Mouse (Mus musculus) gastrocnemius, postnatal 14 days (tissue): ENCODE results near the gene Tsc2. TPM values are rescaled to one million over a fixed set of nuclear protein-coding genes. Genes with fewer than 3 reads are reported as not detected.
A peak's percentile ranks its signal among the peaks of the same experiment; 100 is the strongest.

Experiments
- DNase-seq: peaks from one replicate; pipeline ENCODE4 v3.0.0; 2021; ENCODE audit warnings: mixed read lengths
- intact Hi-C: fragments of 180-260 bp; cut with DNase I; formaldehyde crosslinking; loops from one replicate; pipeline ENCODE4 v1.15.1; 2025; ENCODE audit warnings: low total_unique reads
- total RNA-seq, 2 experiments: library from RNA; stranded (reverse); gene quantifications; 2 replicates each; pipeline ENCODE4 v1.2.3; 2021

Gene Tsc2
- total RNA-seq, 2 experiments from 2014 or later, result 50.6 to 53.0 TPM

DNA sequence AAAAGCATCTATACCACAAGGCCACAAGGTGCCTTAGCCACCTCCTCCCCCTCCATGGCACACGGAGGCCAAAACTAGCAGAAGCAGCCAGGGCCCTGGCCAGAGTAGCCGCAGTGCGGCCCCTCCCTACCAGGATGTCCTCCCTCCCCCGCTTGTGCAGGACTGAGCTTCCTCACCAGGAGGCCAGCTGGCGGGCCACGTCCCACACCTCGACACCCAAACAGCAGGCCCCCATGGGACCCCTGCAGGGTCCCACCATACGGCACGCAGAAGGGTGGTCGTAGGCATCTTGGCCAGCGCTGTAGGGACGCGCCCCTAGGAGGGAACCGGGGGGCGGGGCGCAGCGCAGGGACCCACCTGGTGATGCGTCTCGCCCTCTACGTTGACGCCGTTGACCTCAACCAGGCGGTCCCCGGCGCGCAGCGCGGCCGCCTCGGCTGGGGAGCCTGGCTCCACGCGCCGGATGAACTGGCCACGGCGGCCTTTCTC, 17.2 kb upstream of the Tsc2 start:
- intact Hi-C loops, result loop anchor here (5.0 kb wide), 1 partner anchor 117 kb away; the partner anchor contains the start of gene Rab26
- no peak for DNase-seq

GRCm38 (mm10) chr17:24648731-24649377, 16.4 kb upstream of the Tsc2 start:
- intact Hi-C loops, result no loop called here

DNA sequence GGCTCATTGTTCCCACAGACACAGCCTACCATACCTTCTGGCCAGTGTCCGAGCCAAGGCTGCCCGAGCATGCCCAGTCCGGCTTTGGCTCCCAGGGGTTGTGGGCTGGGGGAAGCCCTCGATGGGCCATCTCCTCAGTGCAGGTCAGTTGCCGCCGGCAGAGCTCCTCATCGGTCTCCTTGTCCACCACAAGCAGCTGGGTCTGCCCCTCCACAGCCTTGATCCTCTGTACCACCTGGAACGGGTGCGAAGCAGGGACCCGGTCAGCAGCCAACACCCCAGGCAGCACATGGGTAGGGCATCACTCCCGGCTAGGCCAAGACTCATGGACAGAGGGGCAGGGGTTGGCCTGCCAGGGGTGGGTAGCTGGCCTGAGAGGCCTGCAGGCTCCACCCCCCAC, 15.1 kb upstream of the Tsc2 start:
- no peak for DNase-seq
- intact Hi-C loops, result no loop called here

More at GRCm38 (mm10) chr17:24648731-24649377, 16.4 kb upstream of the Tsc2 start:
- no peak for DNase-seq

GRCm38 (mm10) chr17:24646381-24646780, 14.0 kb upstream of the Tsc2 start:
- DNase-seq, result no peak
- intact Hi-C loops, result no loop called here

- DNase-seq, result no peak
- intact Hi-C loops, result no loop called here
These were observed 13.5 kb upstream of the Tsc2 start for GRCm38 (mm10) chr17:24645916-24646315.

GRCm38 (mm10) chr17:24644875-24645721, 12.7 kb upstream of the Tsc2 start:
- intact Hi-C loops, result no loop called here
- peak; percentile 43 for DNase-seq

DNA sequence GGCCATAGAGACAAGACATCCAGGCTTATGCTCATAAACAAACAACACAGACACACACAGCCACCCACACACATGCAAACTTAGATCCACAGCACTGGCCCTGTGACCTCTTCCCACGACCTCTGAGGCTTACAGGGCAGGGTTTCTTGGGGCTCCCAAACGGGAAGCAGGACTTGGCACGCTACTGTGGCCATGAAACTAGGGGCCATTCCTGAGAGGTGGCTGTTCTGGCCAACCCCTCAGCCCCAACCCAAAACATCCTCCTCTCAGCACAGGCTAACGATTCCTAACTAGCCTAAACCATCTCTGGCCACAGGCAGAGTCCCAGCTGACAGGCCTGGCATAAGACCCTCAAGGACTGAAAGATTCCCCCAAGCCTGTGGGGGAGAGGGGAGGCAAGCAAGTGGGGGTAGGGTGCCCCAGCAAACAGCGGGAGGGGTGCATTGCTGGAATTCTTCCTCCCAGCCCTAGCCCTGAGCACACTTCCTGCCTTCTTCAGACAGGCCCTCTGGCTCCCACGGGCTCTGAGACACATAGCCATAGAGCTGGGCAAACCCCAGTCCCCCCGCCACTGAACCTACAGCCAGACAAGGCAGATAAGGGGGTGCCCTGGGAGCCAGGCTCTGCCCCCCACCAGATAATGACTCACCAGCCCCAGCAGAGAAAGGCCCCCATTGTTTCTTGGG, 11.7 kb upstream of the Tsc2 start:
- intact Hi-C loops, result no loop called here
- DNase-seq, result no peak

DNA sequence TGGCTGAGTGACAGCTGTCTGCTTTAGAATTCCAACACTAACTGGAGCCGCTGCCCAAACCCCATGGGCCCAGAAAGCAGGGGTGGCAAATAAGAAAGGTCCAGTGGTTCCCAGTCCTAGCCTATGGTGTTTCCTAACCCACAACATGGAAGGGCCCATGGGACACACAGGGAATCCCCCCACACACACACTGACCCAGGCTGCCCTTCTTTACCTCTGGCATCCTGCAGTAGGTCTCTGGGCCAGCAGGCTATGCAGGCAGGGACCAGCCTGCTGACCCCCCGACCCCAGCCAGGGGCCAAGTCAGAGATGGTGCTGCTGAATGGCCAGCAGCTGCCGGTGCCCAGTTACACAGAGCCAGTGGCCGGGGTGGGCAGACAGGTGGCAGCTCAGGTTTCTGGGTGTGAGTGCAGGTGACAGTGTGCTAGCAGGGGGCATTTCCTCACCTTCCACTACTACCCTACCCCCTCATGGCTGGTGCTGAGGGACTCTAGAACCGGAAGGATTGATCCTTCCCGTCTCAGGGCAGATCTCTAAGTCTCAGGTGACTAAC, 10.4 kb upstream of the Tsc2 start:
- DNase-seq, result no peak
- intact Hi-C loops, result no loop called here

DNA sequence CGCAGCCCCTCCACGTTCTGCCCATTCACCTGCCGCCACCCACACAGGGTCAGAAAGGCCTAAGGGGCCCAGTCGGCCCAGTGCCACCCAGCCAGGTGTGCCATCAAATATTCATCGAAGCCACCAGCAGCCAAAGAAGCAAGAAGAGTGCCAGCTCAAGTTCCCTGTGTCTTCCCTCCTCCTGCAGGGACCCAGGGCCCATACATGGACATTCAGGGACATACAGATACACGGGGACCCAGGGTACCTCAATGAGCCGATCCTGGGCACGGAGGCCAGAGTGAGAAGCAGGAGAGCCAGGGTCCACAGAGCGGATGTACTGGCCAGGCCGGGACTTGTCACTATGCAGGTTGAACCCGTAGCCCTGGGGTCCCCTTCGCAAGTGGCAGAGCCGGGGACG, 9.5 kb upstream of the Tsc2 start:
- DNase-seq, result no peak
- intact Hi-C loops, result no loop called here

DNA sequence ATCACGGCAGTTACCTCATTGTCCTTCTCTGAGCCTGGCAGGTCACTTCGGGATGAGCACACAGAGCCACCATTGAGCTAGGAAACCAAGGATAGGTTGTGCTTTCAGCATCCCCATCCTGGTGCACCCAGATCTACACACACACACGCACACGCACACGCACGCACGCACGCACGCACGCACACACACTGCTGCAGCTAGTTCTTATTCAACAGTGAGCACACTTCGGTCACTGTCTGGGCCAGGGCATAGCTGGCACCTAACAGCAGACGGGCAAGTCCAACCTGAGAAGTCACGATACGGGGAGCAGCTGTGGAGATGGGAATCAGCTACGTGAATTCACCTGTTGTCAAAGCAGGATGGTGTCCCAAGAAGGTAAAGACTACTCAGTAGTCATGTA, 8.2 kb upstream of the Tsc2 start:
- intact Hi-C loops, result no loop called here
- no peak for DNase-seq

DNA sequence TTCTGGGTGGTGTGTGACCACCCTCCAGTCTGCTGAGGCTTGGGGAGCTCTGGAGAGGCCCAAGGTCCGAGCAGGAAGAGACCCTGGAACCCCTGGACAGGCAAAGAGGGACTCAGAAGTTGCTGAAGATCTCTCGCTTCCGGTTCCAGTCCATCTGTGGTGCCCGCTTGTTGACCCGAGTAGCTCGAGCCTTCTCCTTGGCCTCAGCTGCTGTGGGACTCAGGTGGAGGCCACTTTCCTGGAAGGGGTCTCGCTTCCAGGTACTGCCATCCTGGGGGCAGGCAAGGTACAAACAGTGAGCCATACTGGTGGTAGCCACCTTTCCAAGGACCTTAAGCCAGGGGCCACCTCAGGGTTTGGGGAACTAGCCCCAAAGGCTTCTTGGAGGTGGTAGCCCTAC, 7.7 kb upstream of the Tsc2 start:
- intact Hi-C loops, result no loop called here

GRCm38 (mm10) chr17:24639571-24639988, 7.2 kb upstream of the Tsc2 start:
- intact Hi-C loops, result no loop called here
- no peak for DNase-seq

More for the DNA sequence above, 7.7 kb upstream of the Tsc2 start:
- DNase-seq, result no peak

- DNase-seq, result peak; percentile 58
- intact Hi-C loops, result no loop called here
These were observed 6.4 kb upstream of the Tsc2 start for GRCm38 (mm10) chr17:24638840-24639239.

DNA sequence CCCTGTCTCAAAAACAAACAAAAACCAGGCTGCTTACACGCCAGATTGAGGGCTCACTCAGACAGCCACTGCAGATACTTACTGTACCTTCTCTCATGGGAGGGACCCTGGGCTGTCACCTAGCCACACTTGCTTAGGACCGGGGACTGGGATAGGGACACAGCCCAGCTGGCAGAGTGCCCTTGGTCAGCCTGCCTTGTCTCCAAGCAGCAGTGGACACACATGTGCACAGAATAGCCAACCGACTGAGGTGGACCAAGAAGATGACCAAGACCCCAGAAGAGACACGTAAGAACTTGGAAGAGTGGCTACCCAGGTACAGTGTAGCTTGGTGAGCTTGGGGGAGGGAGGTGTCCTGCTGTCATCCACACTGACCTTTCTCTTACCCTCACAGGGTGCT, 5.8 kb upstream of the Tsc2 start:
- DNase-seq, result peak; percentile 38
- intact Hi-C loops, result no loop called here

DNA sequence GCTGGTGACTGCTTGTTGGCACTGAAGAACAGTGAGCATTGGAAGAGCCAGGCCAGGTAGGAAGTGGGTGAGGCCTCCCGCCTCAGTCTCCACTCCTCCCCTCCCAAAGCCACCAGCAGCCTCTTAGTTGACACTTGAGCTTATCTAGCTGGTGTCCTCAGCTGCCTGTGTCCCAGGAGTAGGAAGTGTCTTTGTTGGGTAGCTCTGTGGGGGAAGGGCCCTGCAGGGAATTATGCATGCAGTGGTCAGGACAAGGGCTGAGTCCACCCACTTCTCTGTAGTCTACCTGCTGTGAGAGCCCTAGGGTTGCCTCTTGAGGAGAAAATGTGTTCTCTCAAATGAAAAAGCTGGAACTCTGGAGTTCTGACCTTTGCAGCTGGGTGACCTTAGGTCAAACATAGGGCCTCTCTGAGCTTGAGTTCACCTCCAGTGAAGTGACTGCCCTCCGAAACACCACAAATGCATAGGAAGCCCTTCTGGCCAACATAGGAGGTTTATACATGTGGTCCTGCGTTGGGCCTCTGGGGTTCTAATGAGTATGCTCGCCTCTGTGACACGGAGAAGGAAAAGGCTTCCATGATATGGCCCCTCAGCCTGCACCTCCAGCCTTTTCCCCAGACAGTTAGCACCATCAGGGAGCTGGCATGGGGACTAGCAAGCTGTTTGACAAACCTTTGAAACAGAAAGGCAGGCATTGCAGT, 4.5 kb upstream of the Tsc2 start:
- DNase-seq, result no peak
- intact Hi-C loops, result no loop called here

DNA sequence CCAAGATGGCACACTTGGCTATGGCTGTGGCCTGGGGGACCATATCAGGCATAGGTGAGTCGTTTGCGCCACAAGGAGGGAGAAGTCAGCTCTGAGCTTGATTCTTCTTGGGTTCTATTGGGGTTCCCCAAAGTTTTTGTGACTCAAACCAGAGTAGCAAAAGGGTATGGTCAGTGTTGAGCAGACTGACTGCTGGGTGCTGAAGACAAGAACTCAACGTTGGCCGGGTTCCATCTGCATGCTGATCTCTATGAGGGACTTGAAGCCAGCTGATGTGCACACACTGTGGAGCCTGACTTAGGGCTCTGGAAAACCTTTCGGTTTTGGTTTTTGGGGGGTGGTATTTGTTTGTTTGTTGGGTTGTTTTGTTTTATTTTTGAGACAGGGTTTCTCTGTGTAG, 3.3 kb upstream of the Tsc2 start:
- intact Hi-C loops, result no loop called here
- DNase-seq, result no peak

DNA sequence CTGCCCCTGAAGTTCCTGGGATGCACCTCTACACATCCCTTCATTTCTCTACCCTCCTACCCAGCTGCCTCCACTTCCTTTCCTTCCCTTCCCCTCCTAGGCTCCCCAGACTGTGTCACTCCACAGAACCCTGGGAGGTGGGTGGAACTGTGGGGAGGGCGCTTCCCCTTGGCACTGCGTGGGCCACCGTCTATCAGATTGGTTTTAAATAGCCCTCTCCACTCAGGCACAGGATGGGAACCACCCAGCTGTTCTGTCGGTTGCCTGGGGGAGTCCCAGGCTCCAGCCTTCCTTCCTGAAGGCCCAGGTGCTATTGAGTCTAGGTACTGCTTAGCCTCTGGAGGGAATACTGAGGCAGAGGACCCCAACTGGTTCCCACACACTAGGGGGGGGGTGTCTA, 2.6 kb upstream of the Tsc2 start:
- intact Hi-C loops, result no loop called here
- DNase-seq, result no peak

GRCm38 (mm10) chr17:24633831-24634230, 1.4 kb upstream of the Tsc2 start:
- no peak for DNase-seq
- intact Hi-C loops, result no loop called here

DNA sequence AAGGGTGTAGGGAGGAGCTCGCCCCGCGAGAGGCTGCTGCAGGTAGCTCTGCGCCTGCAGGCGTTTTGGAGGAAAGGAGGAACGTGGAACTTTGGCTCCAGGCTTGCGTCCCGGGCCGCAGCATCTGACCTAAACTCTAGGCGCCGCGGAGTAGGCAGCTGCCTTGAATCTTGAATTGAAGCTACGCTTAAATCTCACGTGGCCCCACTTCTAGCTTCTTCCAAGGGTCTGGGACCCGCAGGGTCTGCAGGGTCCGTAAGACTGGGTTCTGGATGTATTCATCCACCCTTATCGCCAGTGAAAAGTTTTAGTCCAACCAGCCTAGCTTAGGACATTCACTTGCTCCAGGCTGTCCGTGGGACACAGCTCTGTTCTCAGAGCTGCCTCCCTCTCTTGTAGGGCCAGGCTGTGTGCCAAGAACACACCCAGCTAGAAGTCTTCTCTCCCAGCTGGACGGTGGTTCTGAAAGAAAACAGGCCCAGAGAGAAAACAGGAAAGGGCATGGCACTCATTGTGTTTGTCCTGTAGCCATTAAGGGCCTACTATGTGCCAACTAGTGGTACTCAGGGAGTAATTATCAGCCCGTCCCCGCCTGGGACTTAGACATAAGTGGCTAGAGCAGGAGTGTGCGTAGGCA, 501 bp upstream of the Tsc2 start:
- intact Hi-C loops, result no loop called here
- DNase-seq, result peak; percentile 83
